Mouse (Mus musculus) spleen, postnatal 36 days (tissue): ENCODE results near the gene Eef1akmt4.
"Not testable (repeated sequence)": the region's sequence is repeated elsewhere in the genome, so short reads cannot be mapped to it uniquely, and the experiment has no call there.

Experiments
- DNase-seq, 2 experiments: peaks; one replicate each; pipeline ENCODE4 v3.0.0; 2022; ENCODE audit warnings: low spot score in 2 of 2, mixed read lengths in 1 of 2

The Eef1akmt4 gene

GRCm38 (mm10) chr16:20623211-20623610 lies 11.8 kb downstream of the Eef1akmt4 start:
- DNase-seq, result no peak

GRCm38 (mm10) chr16:20628871-20629391 lies 17.5 kb downstream of the Eef1akmt4 start:
- DNase-seq, result no peak

GRCm38 (mm10) chr16:20629731-20630634 lies 18.6 kb downstream of the Eef1akmt4 start, which contains the start of gene Ece2:
Gene Ece2 (plus strand): TSS chr16:20629828.
- DNase-seq, result no peak

DNA sequence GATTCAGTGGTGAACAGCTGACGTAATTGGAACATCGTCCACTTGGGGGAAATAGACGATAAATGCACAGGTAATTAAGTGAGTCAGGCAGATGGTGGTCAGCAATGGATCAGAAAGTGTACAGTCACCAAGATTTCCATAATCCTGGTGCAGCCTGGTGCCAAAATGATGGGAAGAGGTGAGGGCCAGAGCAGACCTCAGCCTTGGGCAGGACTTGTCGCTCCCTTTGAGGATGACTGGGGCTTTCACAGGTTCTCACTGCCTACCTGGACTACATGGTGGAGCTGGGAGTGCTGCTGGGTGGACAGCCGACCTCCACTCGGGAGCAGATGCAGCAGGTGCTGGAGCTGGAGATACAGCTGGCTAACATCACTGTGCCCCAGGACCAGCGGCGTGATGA lies 26.0 kb downstream of the Eef1akmt4 start:
- DNase-seq, result no peak

- DNase-seq, result no peak
Observed at GRCm38 (mm10) chr16:20638367-20638766, 27.0 kb downstream of the Eef1akmt4 start.

DNA sequence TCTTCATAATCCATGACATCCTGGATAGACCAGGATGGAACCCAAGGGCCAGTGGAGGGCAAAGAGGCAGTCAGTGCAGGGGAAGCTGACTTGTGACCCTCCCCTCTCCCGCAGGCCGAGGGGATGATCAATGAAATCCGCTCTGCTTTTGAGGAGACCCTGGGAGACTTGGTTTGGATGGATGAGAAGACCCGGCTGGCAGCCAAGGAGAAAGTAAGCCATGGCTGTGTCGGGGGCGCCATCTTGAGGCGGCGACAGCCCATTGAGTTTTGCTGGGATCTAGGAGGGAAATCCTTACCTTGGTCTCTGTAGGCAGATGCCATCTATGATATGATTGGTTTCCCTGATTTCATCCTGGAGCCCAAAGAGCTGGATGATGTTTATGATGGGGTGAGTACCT lies 30.8 kb downstream of the Eef1akmt4 start:
- peak; percentile 23 to 25 for DNase-seq

DNA sequence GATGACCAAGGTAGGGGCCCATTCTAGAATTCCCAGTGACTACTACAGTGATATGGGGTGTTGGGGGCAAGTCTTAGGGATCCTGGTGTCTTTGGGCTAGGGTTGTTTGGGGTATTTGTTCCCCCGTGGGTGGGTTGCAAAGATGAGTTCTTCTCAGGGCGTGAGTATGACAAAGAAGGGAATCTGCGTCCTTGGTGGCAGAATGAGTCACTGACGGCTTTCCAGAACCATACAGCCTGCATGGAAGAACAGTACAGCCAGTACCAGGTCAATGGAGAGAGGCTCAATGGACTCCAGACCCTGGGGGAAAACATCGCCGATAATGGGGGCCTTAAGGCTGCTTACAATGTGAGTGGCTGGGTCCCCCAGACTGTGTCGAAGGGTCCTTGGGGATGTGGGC lies 32.5 kb downstream of the Eef1akmt4 start:
- no peak for DNase-seq

DNA sequence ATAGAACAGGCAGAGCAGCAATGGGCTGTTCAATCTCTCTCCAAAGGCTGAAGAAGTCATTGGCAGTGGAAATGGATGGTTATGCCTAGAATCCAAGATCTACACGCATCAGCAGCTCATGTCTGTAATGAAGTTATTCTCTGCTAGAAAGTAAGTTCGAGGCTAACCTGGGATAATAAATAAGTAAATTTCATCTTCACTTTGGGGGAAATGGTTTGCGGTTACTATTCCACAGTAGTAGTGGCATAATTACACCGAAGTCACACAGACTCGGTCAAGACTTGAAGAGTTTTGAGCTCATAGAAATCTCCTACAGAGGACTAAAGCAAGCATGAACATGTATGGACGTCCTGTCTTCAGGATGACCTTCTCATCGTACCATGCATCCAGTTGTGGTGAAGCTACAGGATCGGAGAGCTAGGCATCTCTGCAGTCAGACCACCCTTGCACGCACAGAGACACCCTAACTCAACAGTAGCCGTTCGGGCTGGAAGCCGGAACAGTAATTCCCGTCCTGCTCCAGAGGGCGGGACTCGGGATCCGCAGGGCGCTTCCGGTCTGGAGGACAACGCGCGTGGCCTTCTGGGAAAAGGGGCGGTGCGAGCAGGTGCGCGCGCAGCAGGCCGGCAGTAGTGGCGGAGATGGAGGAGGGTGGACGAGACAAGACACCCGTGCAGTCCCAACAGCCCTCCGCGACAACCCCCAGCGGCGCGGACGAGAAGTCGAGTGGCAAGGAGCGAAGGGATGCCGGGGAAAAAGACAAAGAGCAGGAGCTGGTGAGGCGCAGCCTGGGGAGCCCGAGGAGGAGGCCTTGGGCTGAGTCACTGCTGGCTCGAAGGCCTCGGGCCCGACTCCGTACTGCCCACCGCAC lies 39.9 kb downstream of the Eef1akmt4 start, which contains the start of gene Psmd2:
Gene Psmd2 (plus strand): TSS at position 577 of the 871 bp plus-strand sequence.
- DNase-seq, result peak; percentile 90 to 92

GRCm38 (mm10) chr16:20651947-20652310 lies 40.5 kb downstream of the Eef1akmt4 start:
- DNase-seq, result no peak

- DNase-seq, result no peak
Observed at GRCm38 (mm10) chr16:20653315-20653714, 41.9 kb downstream of the Eef1akmt4 start.

DNA sequence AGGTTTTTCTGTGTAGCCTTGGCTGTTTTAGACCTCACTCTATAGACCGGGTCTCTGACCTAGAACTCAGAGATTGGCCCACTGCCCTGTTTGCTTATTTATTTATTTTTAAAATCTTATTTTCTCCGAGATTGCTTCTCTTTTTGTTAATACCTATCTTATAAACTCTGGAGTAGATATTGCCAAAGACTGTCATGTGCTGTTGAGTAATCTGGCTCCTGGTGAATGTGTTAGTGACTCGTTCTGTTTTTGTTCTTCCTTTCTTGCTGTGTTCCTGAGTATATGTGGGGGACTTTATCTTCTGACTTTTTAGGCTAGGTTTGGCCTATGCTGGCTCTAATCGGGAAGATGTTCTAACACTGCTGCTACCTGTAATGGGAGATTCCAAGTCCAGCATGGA lies 46.3 kb downstream of the Eef1akmt4 start:
- no peak for DNase-seq

- DNase-seq, result not testable (repeated sequence)
Observed at GRCm38 (mm10) chr16:20668013-20668412, 56.6 kb downstream of the Eef1akmt4 start, which contains the start of gene Eif4g1. Gene Eif4g1 (plus strand): TSS chr16:20668313.
